Mouse (Mus musculus) liver, postnatal 0 days (tissue): Measurements from ENCODE around the gene Cphx1. TPM values are rescaled to one million over a fixed set of nuclear protein-coding genes. Genes with fewer than 3 reads are reported as not detected.
"Not testable (repeated sequence)": the region's sequence is repeated elsewhere in the genome, so short reads cannot be mapped to it uniquely, and the experiment has no call there.

ENCODE experiments used
- ATAC-seq: fragments of 200-750 bp; cut with Nextera tagmentation; 2 replicates; pipeline ENCODE4 v1.8.0; 2017; ENCODE audit warnings: mild to moderate bottlenecking, moderate library complexity
- DNase-seq: peaks from one replicate; pipeline ENCODE4 v3.0.0-alpha.2; 2016
- H3K27ac ChIP-seq: fragments of 300-500 bp; sonication (generic); 2 replicates; pipeline ENCODE4 v1.5.1; 2014; ENCODE audit warnings: antibody characterized with exemption, moderate library complexity, mild to moderate bottlenecking, low read depth
- H3K27me3 ChIP-seq: fragments of 300-500 bp; sonication (generic); 2 replicates; pipeline ENCODE4 v1.6.1; 2014; ENCODE audit warnings: low read length, control low read depth, mixed read lengths; ENCODE audit not compliant: insufficient read depth
- H3K36me3 ChIP-seq: fragments of 300-500 bp; sonication (generic); replicated peaks from 2 replicates; pipeline ENCODE4 v1.6.1; 2014; ENCODE audit warnings: mild to moderate bottlenecking, control low read depth, low read length, moderate library complexity, mixed read lengths; ENCODE audit not compliant: insufficient read depth
- H3K4me1 ChIP-seq: fragments of 300-500 bp; sonication (generic); 2 replicates; pipeline ENCODE4 v1.6.1; 2014; ENCODE audit warnings: antibody characterized with exemption, mild to moderate bottlenecking, control low read depth; ENCODE audit not compliant: insufficient read depth
- H3K4me2 ChIP-seq: fragments of 300-500 bp; sonication (generic); 2 replicates; pipeline ENCODE4 v1.6.1; 2014; ENCODE audit warnings: low read depth, mild to moderate bottlenecking, low read length, moderate library complexity, mixed read lengths
- H3K4me3 ChIP-seq: fragments of 300-500 bp; sonication (generic); 2 replicates; pipeline ENCODE4 v1.5.1; 2014; ENCODE audit warnings: low read depth, low read length
- H3K9ac ChIP-seq: fragments of 300-500 bp; sonication (generic); replicated peaks from 2 replicates; pipeline ENCODE4 v1.6.1; 2014; ENCODE audit warnings: mild to moderate bottlenecking, moderate library complexity
- H3K9me3 ChIP-seq: fragments of 300-500 bp; sonication (generic); 2 replicates; pipeline ENCODE4 v1.6.1; 2016; ENCODE audit warnings: mild to moderate bottlenecking, control low read depth, low read length, mixed read lengths
- WGBS: fragments of 180-500 bp; shearing (Covaris S2); extraction: QIAGEN DNeasy Blood & Tissue Kit; methylation state at CpG from one replicate; pipeline ENCODE4 v1.1.7; 2014; ENCODE audit not compliant: insufficient replicate concordance; 5-methylcytosine and 5-hydroxymethylcytosine counted together
- polyA plus RNA-seq: library from polyadenylated mRNA; unstranded; fragments of >200 nt; fragmentation: Nextera tagmentation; extraction: Ambion mirVana; gene quantifications from 2 replicates; pipeline ENCODE4 v1.2.1, GENCODE M21; 2015

Cphx1 gene
- 0.06 and 0.12 TPM in 2 replicates for polyA plus RNA-seq

DNA sequence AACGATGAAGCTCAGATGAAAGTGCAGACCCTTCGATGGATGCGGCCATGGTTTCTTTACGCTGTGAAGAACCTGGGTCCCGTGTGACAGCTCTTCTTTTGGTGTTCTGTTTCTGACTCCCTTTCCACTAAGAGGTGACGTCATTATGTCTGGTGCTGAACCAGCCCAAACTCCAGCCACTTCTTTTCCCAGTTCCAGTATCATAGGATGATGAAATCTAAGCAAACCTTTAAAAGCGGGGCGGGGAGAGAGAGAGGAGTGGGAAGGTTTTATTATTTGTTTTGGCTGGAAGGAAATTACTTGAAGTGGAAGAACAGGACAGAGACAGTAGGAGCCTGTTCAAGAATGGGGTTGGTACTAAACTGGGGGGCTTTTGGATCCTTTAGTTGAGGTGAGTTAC is at the start of gene Cphx1:
Cphx1 (plus strand) TSS at position 301 of the 400 bp plus-strand sequence.
- not testable (repeated sequence) for H3K9ac ChIP-seq, H3K4me2 ChIP-seq, H3K4me3 ChIP-seq, DNase-seq, H3K4me1 ChIP-seq, H3K9me3 ChIP-seq, H3K36me3 ChIP-seq, H3K27ac ChIP-seq, H3K27me3 ChIP-seq
- no CpG with 5 or more reads among the region's 8 CpGs for WGBS
- peak; percentile 24; the same call in 1 of the 2 replicates for ATAC-seq

DNA sequence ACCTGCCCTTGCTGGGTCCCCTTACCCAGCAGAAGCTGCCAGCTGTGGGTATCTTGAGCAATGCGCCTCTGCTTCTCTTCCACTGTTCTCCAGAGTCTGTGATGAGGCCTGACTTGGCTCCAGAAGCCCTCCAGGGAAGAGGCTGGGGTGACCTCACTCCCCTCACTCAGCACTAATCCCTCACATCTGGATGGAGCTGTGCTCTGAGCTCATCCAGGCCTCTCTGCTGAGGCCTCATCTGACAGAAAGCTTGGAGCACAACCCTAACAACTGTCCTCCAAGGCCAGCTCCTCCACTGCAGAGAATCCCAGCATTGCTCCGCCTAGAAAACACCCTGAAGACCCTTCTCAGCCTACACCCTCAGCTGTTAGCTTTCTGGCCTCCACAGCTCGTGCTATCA is 43.5 kb upstream of the Cphx1 start:
- H3K27me3 ChIP-seq, H3K9me3 ChIP-seq, H3K4me2 ChIP-seq, DNase-seq, H3K36me3 ChIP-seq, H3K4me3 ChIP-seq, H3K4me1 ChIP-seq, H3K9ac ChIP-seq, ATAC-seq, H3K27ac ChIP-seq: not testable (repeated sequence)
- WGBS, result no CpG with 5 or more reads among the region's 3 CpGs

DNA sequence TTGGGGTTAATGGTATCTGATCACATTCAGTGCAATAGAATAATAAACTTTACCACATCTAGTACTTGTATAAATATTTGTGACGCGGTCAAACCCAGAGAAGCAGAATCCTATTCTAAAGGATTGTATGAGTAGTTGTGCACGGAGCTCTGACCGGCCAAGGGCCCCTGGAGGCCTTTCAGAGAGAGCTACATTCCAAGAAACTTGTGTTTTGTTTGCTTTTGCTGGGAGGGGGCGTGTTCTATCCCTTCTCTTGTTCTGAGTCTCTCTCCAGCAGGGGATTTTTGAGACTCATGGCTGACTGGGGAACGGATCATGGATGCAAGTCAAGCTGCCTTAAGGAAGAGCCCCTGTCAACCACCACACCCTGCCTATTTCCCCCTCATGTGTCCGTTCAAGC is 42.4 kb upstream of the Cphx1 start:
- WGBS, result no CpG with 5 or more reads among the region's 7 CpGs
- H3K9ac ChIP-seq, H3K27ac ChIP-seq, H3K27me3 ChIP-seq, H3K4me3 ChIP-seq, H3K4me1 ChIP-seq, H3K4me2 ChIP-seq, ATAC-seq, DNase-seq, H3K9me3 ChIP-seq, H3K36me3 ChIP-seq: not testable (repeated sequence)

DNA sequence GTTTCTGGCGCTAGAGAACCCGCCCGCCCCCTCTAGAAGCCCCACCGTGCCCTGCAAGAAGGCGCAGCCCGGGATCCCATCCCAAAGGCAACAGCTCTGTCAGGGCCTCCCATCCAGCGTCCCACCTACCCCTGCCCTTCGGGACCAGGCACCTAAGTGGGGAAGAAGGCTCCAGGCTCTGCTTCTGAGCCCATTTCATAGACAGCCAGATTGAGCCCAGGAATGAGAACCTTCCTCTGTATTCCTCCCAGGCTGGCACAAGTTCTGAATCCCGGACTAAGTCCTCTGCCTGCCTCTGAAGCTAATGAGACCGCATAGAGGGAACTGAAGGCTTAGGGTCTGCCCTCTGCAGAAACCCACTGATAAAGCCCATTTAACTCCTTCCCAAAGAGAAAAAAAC is 35.1 kb upstream of the Cphx1 start, which contains the start of gene Plac9a:
Plac9a (minus strand) TSS at position 101 of the 400 bp plus-strand sequence.
- not testable (repeated sequence) for H3K36me3 ChIP-seq, DNase-seq, H3K9me3 ChIP-seq, H3K4me3 ChIP-seq, H3K27ac ChIP-seq, H3K9ac ChIP-seq, H3K4me2 ChIP-seq, ATAC-seq, H3K4me1 ChIP-seq, H3K27me3 ChIP-seq
- WGBS, result no CpG with 5 or more reads among the region's 10 CpGs

- not testable (repeated sequence) for H3K4me2 ChIP-seq, DNase-seq, H3K4me1 ChIP-seq, H3K27ac ChIP-seq, H3K4me3 ChIP-seq, H3K36me3 ChIP-seq, ATAC-seq, H3K9ac ChIP-seq, H3K9me3 ChIP-seq, H3K27me3 ChIP-seq
- WGBS, result 60% methylated on average over 1 of the region's 5 CpGs
Observed at GRCm38 (mm10) chr14:25905243-25905642, 32.9 kb upstream of the Cphx1 start.

GRCm38 (mm10) chr14:25907272-25907671 is 30.8 kb upstream of the Cphx1 start:
- ATAC-seq, result not testable (repeated sequence)

DNA sequence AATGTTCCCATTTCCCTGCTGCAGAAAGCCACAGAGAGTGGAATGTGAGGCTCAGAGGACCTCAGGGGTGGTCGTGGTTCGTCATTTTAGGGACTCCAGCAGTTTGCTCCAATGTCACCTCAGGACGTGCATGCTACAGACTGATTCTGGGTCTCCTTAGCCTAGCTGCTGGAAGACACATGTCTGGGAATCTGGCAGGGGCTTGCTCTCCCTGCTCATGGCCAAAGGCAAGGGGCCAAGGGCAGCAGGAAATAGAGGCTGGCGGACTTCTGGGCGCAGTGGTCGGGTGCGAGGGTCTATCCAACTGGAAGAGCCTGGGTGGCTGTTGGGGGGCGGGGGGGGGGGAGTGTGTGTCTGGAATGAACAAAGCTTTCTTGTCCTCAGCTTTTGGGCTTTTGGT is 29.1 kb upstream of the Cphx1 start:
- not testable (repeated sequence) for H3K27me3 ChIP-seq, ATAC-seq, DNase-seq, H3K36me3 ChIP-seq, H3K9ac ChIP-seq, H3K27ac ChIP-seq, H3K4me3 ChIP-seq, H3K4me2 ChIP-seq, H3K9me3 ChIP-seq, H3K4me1 ChIP-seq
- no CpG with 5 or more reads among the region's 8 CpGs for WGBS

More at GRCm38 (mm10) chr14:25907272-25907671, 30.8 kb upstream of the Cphx1 start:
- H3K4me3 ChIP-seq, H3K4me1 ChIP-seq, DNase-seq, H3K9ac ChIP-seq, H3K27ac ChIP-seq, H3K9me3 ChIP-seq, H3K36me3 ChIP-seq, H3K4me2 ChIP-seq, H3K27me3 ChIP-seq: not testable (repeated sequence)
- no CpG with 5 or more reads among the region's 9 CpGs for WGBS

GRCm38 (mm10) chr14:25918427-25919170 is 19.5 kb upstream of the Cphx1 start:
- H3K9ac ChIP-seq, H3K4me2 ChIP-seq, H3K9me3 ChIP-seq, DNase-seq, H3K4me3 ChIP-seq, H3K4me1 ChIP-seq, H3K36me3 ChIP-seq, H3K27me3 ChIP-seq, ATAC-seq, H3K27ac ChIP-seq: not testable (repeated sequence)
- WGBS, result no CpG with 5 or more reads among the region's 5 CpGs

DNA sequence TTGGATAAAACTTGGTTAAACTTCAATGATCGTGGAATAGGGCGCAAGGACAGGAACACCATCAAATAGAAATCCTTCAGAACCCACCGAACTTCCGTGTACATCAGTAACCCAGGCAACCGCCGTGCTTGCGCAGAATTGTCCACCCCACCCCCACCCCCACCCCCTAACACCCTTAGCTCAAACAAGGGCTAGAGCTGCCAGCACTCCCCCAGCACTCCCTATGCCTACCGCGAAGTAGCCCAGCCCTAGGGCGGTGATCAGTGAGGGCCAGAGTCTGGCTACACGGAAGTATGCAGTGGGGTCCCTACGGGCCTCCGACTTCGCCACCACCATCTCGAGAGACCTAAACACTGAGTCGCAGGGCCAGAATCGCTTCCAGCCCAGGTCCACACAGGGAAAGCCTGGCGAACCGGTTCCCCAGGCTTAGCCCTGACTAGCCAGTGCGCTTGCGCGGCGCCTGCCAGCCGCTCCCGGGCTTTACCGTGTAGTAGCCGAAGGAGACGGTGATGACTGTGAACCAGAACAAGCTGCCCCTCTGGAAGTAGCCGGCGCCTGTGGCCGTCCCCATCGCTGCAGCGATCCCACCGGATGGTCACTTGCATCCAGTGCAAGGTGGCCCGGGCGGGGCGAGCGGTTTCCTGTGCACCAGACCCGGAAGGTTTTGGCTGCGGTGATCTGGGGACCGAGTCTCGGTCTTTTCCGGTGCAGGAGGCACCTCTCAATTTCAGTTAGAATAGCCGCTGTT is 11.1 kb upstream of the Cphx1 start:
- not testable (repeated sequence) for H3K4me2 ChIP-seq
- ATAC-seq, result peak; percentile 86

More for the DNA sequence above, 11.1 kb upstream of the Cphx1 start:
- no CpG with 5 or more reads among the region's 44 CpGs for WGBS
- H3K9me3 ChIP-seq, H3K27me3 ChIP-seq, H3K4me3 ChIP-seq, DNase-seq, H3K36me3 ChIP-seq, H3K9ac ChIP-seq, H3K27ac ChIP-seq, H3K4me1 ChIP-seq: not testable (repeated sequence)
